Mouse (Mus musculus) embryonic facial prominence, embryonic 13.5 days (tissue): ENCODE measurements around the gene Rab34. TPM values are rescaled to one million over a fixed set of nuclear protein-coding genes. Genes with fewer than 3 reads are reported as not detected.

ENCODE experiments used
- ATAC-seq: fragments of 200-750 bp; cut with Nextera tagmentation; 2 replicates; pipeline ENCODE4 v1.8.0; 2017; ENCODE audit warnings: low read depth; ENCODE audit not compliant: insufficient number of reproducible peaks, insufficient read depth, low FRiP score, low TSS enrichment
- H3K27ac ChIP-seq: fragments of 300-500 bp; sonication (generic); 2 replicates; pipeline ENCODE4 v1.5.1; 2015; ENCODE audit warnings: moderate library complexity, mild to moderate bottlenecking, inconsistent platforms
- H3K27me3 ChIP-seq: fragments of 300-500 bp; sonication (generic); 2 replicates; pipeline ENCODE4 v1.6.1; 2015; ENCODE audit warnings: mild to moderate bottlenecking, inconsistent platforms
- H3K36me3 ChIP-seq: fragments of 300-500 bp; sonication (generic); 2 replicates; pipeline ENCODE4 v1.6.1; 2015; ENCODE audit warnings: mild to moderate bottlenecking, inconsistent platforms
- H3K4me1 ChIP-seq: fragments of 300-500 bp; sonication (generic); 2 replicates; pipeline ENCODE4 v1.6.1; 2015; ENCODE audit warnings: inconsistent platforms
- H3K4me2 ChIP-seq: fragments of 300-500 bp; sonication (generic); 2 replicates; pipeline ENCODE4 v1.6.1; 2015; ENCODE audit warnings: moderate library complexity, mild to moderate bottlenecking, inconsistent platforms
- H3K4me3 ChIP-seq: fragments of 300-500 bp; sonication (generic); 2 replicates; pipeline ENCODE4 v1.5.1; 2015; ENCODE audit warnings: mild to moderate bottlenecking, inconsistent platforms
- H3K9ac ChIP-seq: fragments of 300-500 bp; sonication (generic); 2 replicates; pipeline ENCODE4 v1.6.1; 2015; ENCODE audit warnings: mild to moderate bottlenecking, inconsistent platforms
- H3K9me3 ChIP-seq: fragments of 300-500 bp; sonication (generic); 2 replicates; pipeline ENCODE4 v1.6.1; 2016; ENCODE audit warnings: inconsistent platforms
- WGBS: fragments of 180-500 bp; shearing (Covaris S2); methylation state at CpG from one replicate; pipeline ENCODE4 v1.1.7; 2015; ENCODE audit warnings: mixed read lengths; 5-methylcytosine and 5-hydroxymethylcytosine counted together
- polyA plus RNA-seq: library from polyadenylated mRNA; unstranded; fragments of >200 nt; fragmentation: Nextera tagmentation; extraction: Ambion mirVana; gene quantifications from 2 replicates; pipeline ENCODE4 v1.2.1, GENCODE M21; 2015

Gene Rab34
- polyA plus RNA-seq, 1 experiment from 2014 or later: 188 TPM

- no peaks in the 10 kb centered on the region for H3K27me3 ChIP-seq
- H3K4me1 ChIP-seq: no peaks in the 10 kb centered on the region
- no peak overlapping the region for H3K9ac ChIP-seq
- H3K9me3 ChIP-seq: no peaks in the 10 kb centered on the region
- no peak overlapping the region for H3K27ac ChIP-seq
- WGBS: 79% methylated on average over 13 of the region's 13 CpGs
- no peak overlapping the region for H3K4me3 ChIP-seq
- no peak overlapping the region for H3K4me2 ChIP-seq
- peaks cover 77% of the 10 kb centered on the region for H3K36me3 ChIP-seq
- no peak for ATAC-seq
These were observed 17.4 kb downstream of the Rab34 start for GRCm38 (mm10) chr11:78205361-78206206.

- H3K27ac ChIP-seq: no peak overlapping the region
- no peak overlapping the region for H3K4me2 ChIP-seq
- whole genome bisulfite sequencing: 89% methylated on average over 7 of the region's 7 CpGs
These were observed 19.0 kb downstream of the Rab34 start for GRCm38 (mm10) chr11:78207190-78207589.

GRCm38 (mm10) chr11:78209886-78210285, 21.7 kb downstream of the Rab34 start:
- no peak for ATAC-seq
- 93% methylated on average over 6 of the region's 6 CpGs for WGBS

More at GRCm38 (mm10) chr11:78207190-78207589, 19.0 kb downstream of the Rab34 start:
- no peaks in the 10 kb centered on the region for H3K27me3 ChIP-seq
- H3K36me3 ChIP-seq: peaks cover 93% of the 10 kb centered on the region
- ATAC-seq: no peak
- H3K9me3 ChIP-seq: no peaks in the 10 kb centered on the region
- no peak overlapping the region for H3K9ac ChIP-seq
- H3K4me1 ChIP-seq: no peaks in the 10 kb centered on the region
- no peak overlapping the region for H3K4me3 ChIP-seq

GRCm38 (mm10) chr11:78210615-78211014, 22.4 kb downstream of the Rab34 start:
- no peak for ATAC-seq
- WGBS: 68% methylated on average over 7 of the region's 7 CpGs

More at GRCm38 (mm10) chr11:78209886-78210285, 21.7 kb downstream of the Rab34 start:
- H3K27ac ChIP-seq: no peak overlapping the region
- H3K9ac ChIP-seq: no peak overlapping the region
- no peak overlapping the region for H3K4me2 ChIP-seq
- H3K4me1 ChIP-seq: no peaks in the 10 kb centered on the region
- no peaks in the 10 kb centered on the region for H3K9me3 ChIP-seq
- peaks cover 100% of the 10 kb centered on the region for H3K36me3 ChIP-seq
- no peak overlapping the region for H3K4me3 ChIP-seq
- no peaks in the 10 kb centered on the region for H3K27me3 ChIP-seq

GRCm38 (mm10) chr11:78211513-78211912, 23.3 kb downstream of the Rab34 start:
- no peaks in the 10 kb centered on the region for H3K27me3 ChIP-seq
- H3K36me3 ChIP-seq: peaks cover 99% of the 10 kb centered on the region
- H3K27ac ChIP-seq: no peak overlapping the region
- no peak overlapping the region for H3K4me2 ChIP-seq
- no peak overlapping the region for H3K4me3 ChIP-seq
- WGBS: 80% methylated on average over 5 of the region's 5 CpGs
- ATAC-seq: no peak
- no peaks in the 10 kb centered on the region for H3K4me1 ChIP-seq
- H3K9me3 ChIP-seq: no peaks in the 10 kb centered on the region
- H3K9ac ChIP-seq: no peak overlapping the region

More at GRCm38 (mm10) chr11:78210615-78211014, 22.4 kb downstream of the Rab34 start:
- Histone ChIP-seq H3K9me3 (no peaks in the 10 kb centered on the region), H3K4me1 (no peaks in the 10 kb centered on the region), H3K4me3 (no peak overlapping the region), H3K27ac (no peak overlapping the region), H3K27me3 (no peaks in the 10 kb centered on the region), H3K36me3 (peaks cover 99% of the 10 kb centered on the region), H3K4me2 (no peak overlapping the region), H3K9ac (no peak overlapping the region)

- 95% methylated on average over 14 of the region's 14 CpGs for WGBS
These were observed 25.0 kb downstream of the Rab34 start for GRCm38 (mm10) chr11:78213086-78213817.

GRCm38 (mm10) chr11:78215709-78216317, 27.6 kb downstream of the Rab34 start:
- Histone ChIP-seq H3K4me3 (no peak overlapping the region), H3K36me3 (peaks cover 97% of the 10 kb centered on the region), H3K27ac (no peak overlapping the region), H3K4me2 (no peak overlapping the region), H3K9ac (no peak overlapping the region), H3K27me3 (no peaks in the 10 kb centered on the region), H3K9me3 (no peaks in the 10 kb centered on the region), H3K4me1 (no peaks in the 10 kb centered on the region)
- ATAC-seq: no peak
- WGBS: 89% methylated on average over 11 of the region's 11 CpGs

More at GRCm38 (mm10) chr11:78213086-78213817, 25.0 kb downstream of the Rab34 start:
- no peak overlapping the region for H3K4me3 ChIP-seq
- H3K4me1 ChIP-seq: no peaks in the 10 kb centered on the region
- H3K27me3 ChIP-seq: no peaks in the 10 kb centered on the region
- no peak overlapping the region for H3K27ac ChIP-seq
- H3K36me3 ChIP-seq: peaks cover 98% of the 10 kb centered on the region
- ATAC-seq: no peak
- no peak overlapping the region for H3K9ac ChIP-seq
- no peaks in the 10 kb centered on the region for H3K9me3 ChIP-seq
- H3K4me2 ChIP-seq: no peak overlapping the region

- H3K9me3 ChIP-seq: no peaks in the 10 kb centered on the region
- H3K4me1 ChIP-seq: no peaks in the 10 kb centered on the region
- 89% methylated on average over 4 of the region's 4 CpGs for WGBS
- no peak overlapping the region for H3K4me2 ChIP-seq
- peaks cover 97% of the 10 kb centered on the region for H3K36me3 ChIP-seq
- H3K4me3 ChIP-seq: no peak overlapping the region
- H3K27me3 ChIP-seq: no peaks in the 10 kb centered on the region
- no peak overlapping the region for H3K9ac ChIP-seq
- no peak overlapping the region for H3K27ac ChIP-seq
- no peak for ATAC-seq
These were observed 35.4 kb downstream of the Rab34 start for GRCm38 (mm10) chr11:78223586-78223985.

- no peak for ATAC-seq
- Histone ChIP-seq H3K4me2 (no peak overlapping the region), H3K9ac (no peak overlapping the region), H3K4me3 (no peak overlapping the region), H3K36me3 (peaks cover 89% of the 10 kb centered on the region), H3K27ac (no peak overlapping the region), H3K4me1 (no peaks in the 10 kb centered on the region), H3K9me3 (no peaks in the 10 kb centered on the region), H3K27me3 (no peaks in the 10 kb centered on the region)
- WGBS: 92% methylated on average over 6 of the region's 6 CpGs
These were observed 43.3 kb downstream of the Rab34 start for GRCm38 (mm10) chr11:78231518-78231917.

- Histone ChIP-seq H3K4me1 (peaks cover 15% of the 10 kb centered on the region), H3K27ac (no peak overlapping the region), H3K27me3 (no peaks in the 10 kb centered on the region), H3K9me3 (no peaks in the 10 kb centered on the region), H3K36me3 (peaks cover 39% of the 10 kb centered on the region), H3K4me2 (no peak overlapping the region), H3K4me3 (no peak overlapping the region), H3K9ac (no peak overlapping the region)
- ATAC-seq: no peak
- 90% methylated on average over 9 of the region's 9 CpGs for WGBS
These were observed 52.1 kb downstream of the Rab34 start for GRCm38 (mm10) chr11:78240193-78240857.
